Mouse (Mus musculus) B cell, adult 2 months (primary cell): ENCODE measurements around the gene Rel.

ENCODE experiments used
- DNase-seq, 2 experiments: peaks; one replicate each; pipeline ENCODE4 v3.0.0; 2022

Gene Rel

DNA sequence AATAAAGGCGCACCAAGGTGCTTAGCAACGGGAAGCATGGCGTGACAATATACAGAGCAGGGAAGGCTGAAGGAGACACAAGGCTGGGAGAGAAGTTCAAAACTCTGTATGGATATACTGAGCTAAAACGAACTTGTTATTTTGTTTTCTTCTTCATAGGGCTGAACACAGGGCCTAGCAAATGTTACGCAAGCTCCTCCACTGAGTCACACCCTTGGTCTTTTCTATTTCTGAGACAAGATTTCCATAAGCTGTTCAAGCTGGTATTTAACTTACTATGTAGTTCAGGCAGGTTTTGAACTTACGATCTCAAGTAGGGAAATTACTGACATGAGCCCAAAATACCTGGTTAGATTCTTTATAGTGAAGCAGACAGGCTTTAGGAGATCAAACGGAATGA is 29.4 kb downstream of the Rel start:
- no peak for DNase-seq

GRCm38 (mm10) chr11:23740895-23741294 is 29.9 kb downstream of the Rel start:
- DNase-seq = no peak

DNA sequence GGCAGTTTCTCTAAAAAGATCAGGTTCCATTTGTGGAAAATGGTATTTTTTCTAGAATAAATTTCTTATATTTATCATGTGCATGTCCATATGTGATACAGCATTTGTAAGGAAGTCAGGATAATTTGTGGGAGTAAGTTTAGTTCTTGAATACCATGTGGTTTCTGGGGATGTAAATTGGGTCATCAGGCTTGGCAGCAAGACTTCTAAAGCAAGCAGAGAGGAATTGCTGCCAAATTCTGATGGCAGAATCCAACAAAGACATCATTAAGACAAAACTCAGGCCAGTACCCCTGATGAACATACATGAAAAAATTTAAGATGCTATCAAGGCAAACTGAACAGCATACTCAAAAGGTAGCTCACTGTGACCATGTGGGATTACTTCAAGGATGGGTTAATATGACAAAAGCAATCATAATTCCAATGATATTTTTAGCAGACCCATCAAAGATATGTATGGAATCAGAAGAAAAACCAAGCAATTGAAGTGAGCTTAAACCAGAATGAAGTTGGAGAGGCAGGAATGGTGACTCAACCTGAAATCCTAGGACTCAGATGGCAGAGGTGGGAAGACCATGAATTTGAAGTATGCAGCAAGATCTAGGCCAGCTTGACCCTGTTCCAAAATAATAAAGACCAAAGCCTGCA is 34.8 kb downstream of the Rel start:
- DNase-seq = no peak

DNA sequence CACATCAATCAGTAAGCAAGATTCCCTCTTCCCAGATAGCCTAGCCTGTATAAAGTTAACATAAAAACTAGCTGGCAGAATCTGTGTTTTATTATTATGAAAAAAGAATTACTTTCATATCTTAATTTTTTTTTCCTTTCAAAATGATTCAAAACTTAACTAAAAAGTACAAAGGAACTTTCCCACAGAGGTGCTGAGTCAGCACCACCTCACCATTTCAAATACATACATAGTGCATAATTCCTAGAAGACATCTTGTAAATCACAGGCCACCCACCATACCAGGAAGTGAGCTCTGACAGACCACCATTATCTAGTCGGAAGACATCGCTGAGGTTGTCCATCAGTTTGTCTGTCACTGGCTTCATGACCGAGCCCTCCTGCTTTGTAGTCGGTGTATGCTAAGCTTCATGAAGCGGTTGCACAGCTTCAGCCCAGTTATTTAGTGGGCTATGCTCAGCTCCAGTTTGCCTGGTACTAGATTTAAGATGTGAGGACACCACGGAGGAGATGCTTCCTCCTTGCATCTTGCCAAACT is 36.0 kb downstream of the Rel start:
- DNase-seq = no peak

GRCm38 (mm10) chr11:23732840-23733239 is 37.9 kb downstream of the Rel start:
- no peak for DNase-seq

DNA sequence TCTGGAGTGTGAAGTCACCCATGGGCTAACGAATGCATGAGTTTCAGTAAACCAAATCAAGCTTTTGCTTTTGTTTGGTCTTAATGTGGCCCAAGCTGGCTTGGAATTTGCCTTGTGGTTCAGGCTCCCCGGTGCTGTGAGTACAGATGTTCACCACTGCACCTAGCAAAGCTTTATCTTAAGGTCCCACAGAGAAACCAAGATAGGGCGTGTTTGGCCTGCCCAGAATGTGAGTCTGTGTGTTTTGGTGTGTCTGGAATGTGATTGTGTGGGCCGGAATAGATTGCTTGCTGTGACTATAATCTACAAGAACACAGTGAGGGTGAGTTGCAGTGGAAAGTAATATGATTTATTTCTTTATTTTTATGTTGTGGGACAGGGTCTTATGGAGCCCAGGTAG is 40.6 kb downstream of the Rel start:
- DNase-seq = no peak

DNA sequence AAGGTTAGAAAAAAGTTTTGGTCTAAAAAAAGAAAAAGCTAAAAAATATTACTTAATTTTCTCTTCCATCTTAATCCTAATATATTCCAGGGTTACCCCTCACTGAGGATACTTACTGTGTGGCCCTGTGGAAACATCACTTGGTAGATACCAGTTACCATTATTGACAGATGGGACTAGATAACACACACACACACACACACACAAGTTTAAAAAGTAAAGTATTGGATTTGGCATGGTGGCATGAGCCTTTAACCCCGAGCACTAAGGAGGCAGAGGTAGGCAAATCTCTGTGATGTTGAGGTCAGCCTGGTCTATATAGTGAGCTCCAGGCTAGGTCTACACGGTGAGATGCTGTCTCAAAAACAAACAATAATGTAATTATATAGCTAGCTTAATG is 42.6 kb downstream of the Rel start:
- DNase-seq = no peak

DNA sequence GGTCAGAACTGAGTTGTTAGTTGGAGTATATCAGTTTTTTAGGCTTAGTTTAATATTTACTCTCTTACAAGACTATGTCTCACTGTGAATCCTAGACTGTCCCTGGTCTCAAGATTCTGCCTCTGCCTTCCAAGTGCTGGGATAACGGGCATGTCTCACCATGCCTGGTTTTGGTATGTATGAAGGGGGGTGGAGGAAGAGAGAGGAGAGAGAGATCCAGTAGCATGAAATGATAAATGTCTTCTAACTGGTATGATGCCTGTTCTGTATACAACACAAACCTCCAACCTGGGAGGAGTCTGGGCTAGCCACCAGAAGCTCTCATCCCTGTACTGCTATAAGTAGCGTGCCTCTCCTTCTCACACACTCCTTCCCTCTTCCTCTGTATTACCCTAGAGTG is 44.3 kb downstream of the Rel start:
- no peak for DNase-seq

- DNase-seq = no peak
These were observed 44.9 kb downstream of the Rel start for GRCm38 (mm10) chr11:23725850-23726249.

- DNase-seq = no peak
These were observed 48.4 kb downstream of the Rel start for GRCm38 (mm10) chr11:23722326-23722725.

DNA sequence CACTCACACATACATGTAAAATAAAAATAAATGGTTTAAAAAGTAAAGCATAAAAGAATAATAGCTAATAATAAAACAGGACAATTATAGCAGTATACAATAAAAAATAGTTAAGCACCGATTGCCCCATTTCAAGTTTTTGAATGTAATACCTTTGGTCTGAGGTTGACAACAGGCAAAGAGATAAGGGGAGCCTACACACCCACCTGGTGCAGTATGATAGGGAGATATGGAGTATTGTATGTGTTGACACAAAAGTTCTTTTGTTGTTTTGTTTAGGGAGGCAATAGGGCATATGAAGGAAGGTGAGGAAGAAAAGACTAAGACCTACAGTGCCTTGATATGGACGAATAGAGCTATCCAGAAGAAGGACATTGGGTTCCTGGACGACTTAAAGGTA is 50.9 kb downstream of the Rel start:
- DNase-seq = no peak

DNA sequence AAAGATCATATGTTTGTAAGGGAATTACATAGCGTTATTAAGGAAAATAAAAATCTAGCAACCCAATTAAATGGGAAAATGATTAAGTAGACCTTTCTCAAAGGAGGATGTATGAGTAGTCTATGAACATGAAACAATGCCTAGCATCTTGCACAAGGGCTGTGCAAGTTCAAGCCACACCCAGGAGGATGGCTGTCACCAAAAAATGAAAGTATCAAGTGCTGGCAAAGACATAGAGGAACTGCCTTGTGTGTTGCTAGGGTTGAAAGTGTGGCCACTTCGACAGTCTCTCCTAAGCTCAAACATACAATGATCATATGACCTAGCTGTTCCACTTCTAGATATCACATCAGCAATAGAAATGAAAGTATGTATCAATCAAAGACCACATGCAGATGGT is 51.9 kb downstream of the Rel start:
- DNase-seq = no peak

DNA sequence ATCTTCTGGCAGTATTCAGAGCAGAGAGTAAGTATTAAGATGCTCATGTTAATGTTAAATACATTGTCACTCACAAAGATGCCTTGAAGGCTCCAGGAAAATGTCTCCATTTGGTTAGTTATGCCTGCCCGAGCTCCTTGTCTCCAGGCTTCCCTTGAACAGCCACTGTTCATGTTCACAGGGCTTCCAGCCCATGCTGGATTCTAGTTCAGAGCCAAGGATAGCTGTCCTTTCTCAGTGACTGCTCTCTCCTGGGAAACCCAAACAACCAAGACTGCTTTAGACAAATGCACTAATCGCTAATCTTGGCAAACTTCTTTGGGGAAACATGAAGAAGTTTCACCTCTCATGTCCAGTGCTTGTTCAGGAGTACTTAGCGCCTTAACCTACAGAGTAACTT is 58.5 kb downstream of the Rel start:
- DNase-seq = no peak

GRCm38 (mm10) chr11:23704604-23705294 is 66.0 kb downstream of the Rel start:
- no peak for DNase-seq

- DNase-seq = no peak
These were observed 68.9 kb downstream of the Rel start for GRCm38 (mm10) chr11:23701831-23702230.

DNA sequence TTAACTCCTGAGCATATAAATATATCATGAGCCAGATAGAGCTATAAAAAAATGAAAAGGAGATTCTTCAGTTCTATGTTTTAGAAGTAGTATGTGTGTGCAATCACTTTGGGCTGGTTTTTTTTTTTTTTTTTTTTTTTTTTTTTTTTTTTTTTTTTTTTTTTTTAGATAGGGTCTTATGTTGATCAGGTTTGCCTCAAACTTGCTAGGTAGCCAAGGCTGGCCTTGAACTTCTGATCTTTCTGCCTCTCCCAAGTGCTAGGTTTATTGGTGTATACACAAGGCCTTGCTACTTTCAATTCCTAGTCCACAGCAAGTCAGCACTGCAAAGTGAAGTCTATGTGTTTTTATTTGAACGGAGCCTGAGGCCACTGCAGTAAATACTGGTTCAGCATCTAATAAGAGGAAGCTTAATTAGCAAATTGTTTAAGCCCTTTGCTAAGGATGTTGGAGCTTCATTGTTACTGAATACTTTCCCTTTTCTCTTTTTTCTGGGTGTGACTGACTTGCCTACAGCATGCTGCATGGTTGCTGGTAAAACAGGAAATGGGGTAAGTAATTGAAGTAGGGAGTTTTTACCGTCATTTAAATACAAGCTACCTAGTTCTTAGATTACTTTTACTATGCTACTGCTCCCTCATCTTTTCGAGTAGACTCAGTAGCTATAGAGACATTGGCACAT is 71.2 kb downstream of the Rel start:
- DNase-seq = peak; percentile 31 to 39

- DNase-seq = no peak
These were observed 72.2 kb downstream of the Rel start for GRCm38 (mm10) chr11:23698526-23698925.

DNA sequence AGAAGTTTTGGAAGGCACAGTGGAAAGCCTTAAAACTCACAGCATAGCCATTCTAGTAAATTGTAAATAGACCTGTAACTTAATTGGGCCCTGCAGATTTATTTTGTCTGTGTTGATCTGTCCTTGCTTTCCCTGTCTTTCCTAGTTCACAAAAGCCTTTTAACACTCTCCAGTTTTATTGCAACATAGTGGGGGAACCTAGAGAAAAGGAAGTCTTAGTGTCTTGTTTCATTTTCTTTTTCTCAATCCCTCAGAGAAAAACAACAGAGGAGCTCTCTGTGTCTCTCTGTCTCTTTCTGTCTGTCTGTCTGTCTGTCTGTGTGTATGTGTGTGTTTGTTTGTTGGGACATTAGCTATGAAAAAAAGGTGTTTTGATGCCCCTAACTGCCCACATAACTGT is 74.9 kb downstream of the Rel start:
- DNase-seq = no peak

- DNase-seq = no peak
These were observed 77.5 kb downstream of the Rel start for GRCm38 (mm10) chr11:23693286-23693685.

GRCm38 (mm10) chr11:23688060-23688459 is 82.7 kb downstream of the Rel start:
- no peak for DNase-seq
